Mouse (Mus musculus) liver, embryonic 11.5 days (tissue): Measurements from ENCODE around the gene Fzd5. TPM values are rescaled to one million over a fixed set of nuclear protein-coding genes. Genes with fewer than 3 reads are reported as not detected.
A peak's percentile ranks its signal among the peaks of the same experiment; 100 is the strongest.

Experiments
- ATAC-seq: fragments of 200-750 bp; cut with Nextera tagmentation; replicated peaks from 2 replicates; pipeline ENCODE4 v1.8.0; 2017; ENCODE audit warnings: moderate number of reproducible peaks, mild to moderate bottlenecking, moderate TSS enrichment, moderate library complexity; ENCODE audit not compliant: low FRiP score
- DNase-seq: peaks from one replicate; pipeline ENCODE4 v3.0.0-alpha.2; 2017; ENCODE audit warnings: low spot score
- H3K27ac ChIP-seq: fragments of 300-500 bp; sonication (generic); 2 replicates; pipeline ENCODE4 v1.5.1; 2014; ENCODE audit warnings: mild to moderate bottlenecking, low read depth, low read length, control low read depth
- H3K27me3 ChIP-seq: fragments of 300-500 bp; sonication (generic); replicated peaks from 2 replicates; pipeline ENCODE4 v1.6.1; 2014; ENCODE audit warnings: low read length, mixed read lengths; ENCODE audit not compliant: control insufficient read depth, insufficient read depth
- H3K36me3 ChIP-seq: fragments of 300-500 bp; sonication (generic); 2 replicates; pipeline ENCODE4 v1.6.1; 2014; ENCODE audit warnings: mild to moderate bottlenecking, low read length, moderate library complexity, mixed read lengths; ENCODE audit not compliant: control insufficient read depth, insufficient read depth
- H3K4me1 ChIP-seq: fragments of 300-500 bp; sonication (generic); replicated peaks from 2 replicates; pipeline ENCODE4 v1.6.1; 2014; ENCODE audit warnings: low read length, mixed read lengths; ENCODE audit not compliant: control insufficient read depth, insufficient read depth
- H3K4me2 ChIP-seq: fragments of 300-500 bp; sonication (generic); 2 replicates; pipeline ENCODE4 v1.6.1; 2014; ENCODE audit warnings: mild to moderate bottlenecking, control low read depth, moderate library complexity
- H3K4me3 ChIP-seq: fragments of 300-500 bp; sonication (generic); 2 replicates; pipeline ENCODE4 v1.5.1; 2014; ENCODE audit warnings: low read depth, low read length, control low read depth
- H3K9ac ChIP-seq: fragments of 300-500 bp; sonication (generic); 2 replicates; pipeline ENCODE4 v1.6.1; 2014; ENCODE audit warnings: low read depth, low read length, control low read depth
- H3K9me3 ChIP-seq: fragments of 300-500 bp; sonication (generic); 2 replicates; pipeline ENCODE4 v1.6.1; 2016; ENCODE audit warnings: low read length, inconsistent platforms, mixed read lengths; ENCODE audit not compliant: control insufficient read depth
- WGBS: fragments of 180-500 bp; shearing (Covaris S2); extraction: QIAGEN DNeasy Blood & Tissue Kit; methylation state at CpG from one replicate; pipeline ENCODE4 v1.1.7; 2014; 5-methylcytosine and 5-hydroxymethylcytosine counted together
- polyA plus RNA-seq: library from polyadenylated mRNA; unstranded; fragments of >200 nt; fragmentation: Nextera tagmentation; extraction: Ambion mirVana; gene quantifications from 2 replicates; pipeline ENCODE4 v1.2.1, GENCODE M21; 2014

Fzd5 gene
- polyA plus RNA-seq, 1 experiment from 2014 or later = 2.2 TPM

- no peak overlapping the region for H3K4me3 ChIP-seq
- H3K36me3 ChIP-seq = 0 out of 2 replicates have a peak, but pooled peaks cover 5% of the 10 kb centered on the region
Measured at GRCm38 (mm10) chr1:64705230-64705629, 32.3 kb downstream of the Fzd5 start.

GRCm38 (mm10) chr1:64701780-64702179, 35.8 kb downstream of the Fzd5 start:
- DNase-seq (no peak), ATAC-seq (no peak)
- Histone ChIP-seq H3K4me2 (no peak overlapping the region), H3K36me3 (0 out of 2 replicates have a peak, but pooled peaks cover 5% of the 10 kb centered on the region), H3K4me3 (no peak overlapping the region), H3K9me3 (no peaks in the 10 kb centered on the region), H3K27me3 (no peaks in the 10 kb centered on the region), H3K4me1 (no peaks in the 10 kb centered on the region), H3K27ac (no peak overlapping the region), H3K9ac (no peak overlapping the region)
- WGBS = 72% methylated on average over 3 of the region's 3 CpGs

More at GRCm38 (mm10) chr1:64705230-64705629, 32.3 kb downstream of the Fzd5 start:
- no peak overlapping the region for H3K27ac ChIP-seq
- DNase-seq (no peak), ATAC-seq (peak; percentile 61; the same call in 1 of the 2 replicates)
- H3K9me3 ChIP-seq = no peaks in the 10 kb centered on the region
- no peak overlapping the region for H3K9ac ChIP-seq
- no peak overlapping the region for H3K4me2 ChIP-seq
- no peaks in the 10 kb centered on the region for H3K27me3 ChIP-seq
- 39% methylated on average over 6 of the region's 6 CpGs for WGBS
- no peaks in the 10 kb centered on the region for H3K4me1 ChIP-seq

- DNase-seq (no peak), ATAC-seq (no peak)
- no peak overlapping the region for H3K9ac ChIP-seq
- 83% methylated on average over 3 of the region's 3 CpGs for WGBS
- H3K4me2 ChIP-seq = no peak overlapping the region
- no peak overlapping the region for H3K27ac ChIP-seq
- H3K9me3 ChIP-seq = no peaks in the 10 kb centered on the region
- H3K36me3 ChIP-seq = no peaks in the 10 kb centered on the region
- H3K27me3 ChIP-seq = no peaks in the 10 kb centered on the region
- no peak overlapping the region for H3K4me3 ChIP-seq
- peaks cover 3% of the 10 kb centered on the region for H3K4me1 ChIP-seq
Measured at GRCm38 (mm10) chr1:64695156-64695555, 42.4 kb downstream of the Fzd5 start.

- no peaks in the 10 kb centered on the region for H3K36me3 ChIP-seq
- peak overlapping the region; percentile 79 for H3K9ac ChIP-seq
- H3K9me3 ChIP-seq = no peaks in the 10 kb centered on the region
- ATAC-seq (no peak), DNase-seq (no peak)
- no peak overlapping the region for H3K27ac ChIP-seq
- peak overlapping the region; percentile 67 for H3K4me2 ChIP-seq
- 6% methylated on average over 9 of the region's 9 CpGs for whole genome bisulfite sequencing
- no peaks in the 10 kb centered on the region for H3K27me3 ChIP-seq
- H3K4me3 ChIP-seq = peak overlapping the region; percentile 72
- H3K4me1 ChIP-seq = peaks cover 3% of the 10 kb centered on the region
Measured at GRCm38 (mm10) chr1:64691581-64691980, 46.0 kb downstream of the Fzd5 start.

GRCm38 (mm10) chr1:64691121-64691551, 46.4 kb downstream of the Fzd5 start:
- Histone ChIP-seq H3K4me3 (peak overlapping the region; percentile 72), H3K9me3 (no peaks in the 10 kb centered on the region), H3K4me2 (peak overlapping the region; percentile 67), H3K27ac (peak overlapping the region; percentile 40; the same call in 1 of the 2 replicates), H3K27me3 (no peaks in the 10 kb centered on the region), H3K9ac (peak overlapping the region; percentile 79), H3K36me3 (no peaks in the 10 kb centered on the region), H3K4me1 (peaks cover 3% of the 10 kb centered on the region)
- WGBS = under 1% methylated on average over 45 of the region's 55 CpGs
- DNase-seq = peak; percentile 62
- peak; percentile 2; the same call in 1 of the 2 replicates for ATAC-seq

GRCm38 (mm10) chr1:64690213-64691013, 47.1 kb downstream of the Fzd5 start, which contains the start of gene Ccnyl1:
Ccnyl1 (plus strand) TSS chr1:64690455.
- DNase-seq = peak; percentile 97

GRCm38 (mm10) chr1:64689561-64690212, 47.9 kb downstream of the Fzd5 start:
- H3K27ac ChIP-seq = peak overlapping the region; percentile 40; the same call in 1 of the 2 replicates
- H3K9ac ChIP-seq = peak overlapping the region; percentile 73
- no peak for DNase-seq
- ATAC-seq = no peak
- peak overlapping the region; percentile 72 for H3K4me3 ChIP-seq
- peak overlapping the region; percentile 79 for H3K4me2 ChIP-seq
- H3K36me3 ChIP-seq = no peaks in the 10 kb centered on the region
- WGBS = 22% methylated on average over 9 of the region's 9 CpGs
- H3K9me3 ChIP-seq = no peaks in the 10 kb centered on the region
- no peaks in the 10 kb centered on the region for H3K27me3 ChIP-seq
- H3K4me1 ChIP-seq = peaks cover 3% of the 10 kb centered on the region

More at GRCm38 (mm10) chr1:64690213-64691013, 47.1 kb downstream of the Fzd5 start, which contains the start of gene Ccnyl1:
- under 1% methylated on average over 61 of the region's 71 CpGs for WGBS
- Histone ChIP-seq H3K4me2 (peak within 1 kb of the TSS; percentile 79), H3K27me3 (no peaks in the 10 kb centered on the region), H3K9me3 (no peaks in the 10 kb centered on the region), H3K4me3 (peak within 1 kb of the TSS; percentile 72), H3K4me1 (peaks cover 3% of the 10 kb centered on the region), H3K27ac (peak within 1 kb of the TSS; percentile 40; the same call in 1 of the 2 replicates), H3K36me3 (no peaks in the 10 kb centered on the region), H3K9ac (peak within 1 kb of the TSS; percentile 79)
- peak; percentile 98 for ATAC-seq

- WGBS = 84% methylated on average over 4 of the region's 4 CpGs
- no peak overlapping the region for H3K4me2 ChIP-seq
- no peak overlapping the region for H3K9ac ChIP-seq
- H3K4me3 ChIP-seq = no peak overlapping the region
- H3K4me1 ChIP-seq = peaks cover 9% of the 10 kb centered on the region
- DNase-seq = no peak
- ATAC-seq = no peak
- no peak overlapping the region for H3K27ac ChIP-seq
- H3K27me3 ChIP-seq = no peaks in the 10 kb centered on the region
- H3K36me3 ChIP-seq = no peaks in the 10 kb centered on the region
- no peaks in the 10 kb centered on the region for H3K9me3 ChIP-seq
Measured at GRCm38 (mm10) chr1:64688046-64688445, 49.5 kb downstream of the Fzd5 start.
